Mouse (Mus musculus) ES-CJ7 (cell line): Measurements from ENCODE around the gene Col4a3bp.

ENCODE experiments used
- DNase-seq: peaks from one replicate; pipeline ENCODE4 v3.0.0; 2011; ENCODE audit warnings: low read depth, low spot score

The Col4a3bp gene

GRCm38 (mm10) chr13:96542081-96542889 is at the start of gene Col4a3bp, which contains the start of gene Polk:
TSS of gene Col4a3bp (plus strand) at chr13:96542618.
TSS of gene Polk (minus strand) at chr13:96542579.
- peak; percentile 95 for DNase-seq

GRCm38 (mm10) chr13:96496630-96497029 is 45.8 kb upstream of the Col4a3bp start:
- no peak for DNase-seq

DNA sequence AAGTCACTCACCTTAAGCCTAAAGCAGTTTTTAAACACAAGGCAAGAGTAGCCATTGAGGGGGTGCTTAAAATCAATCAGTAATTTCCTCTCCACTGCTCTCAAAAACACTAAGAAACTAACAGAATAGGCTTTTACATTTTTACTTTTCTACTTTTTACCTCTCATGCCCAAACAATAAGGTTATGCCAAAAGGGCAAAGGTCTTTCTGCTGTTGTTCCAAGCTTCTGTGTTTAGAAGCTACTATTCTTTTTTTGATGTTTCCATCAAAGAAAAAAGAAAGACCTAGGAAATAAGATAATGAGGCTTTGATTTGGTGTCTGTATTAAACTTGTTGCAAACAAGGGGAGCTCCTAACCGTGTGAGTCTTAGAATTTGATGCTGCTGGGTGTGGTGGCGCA is 42.5 kb upstream of the Col4a3bp start:
- no peak for DNase-seq

DNA sequence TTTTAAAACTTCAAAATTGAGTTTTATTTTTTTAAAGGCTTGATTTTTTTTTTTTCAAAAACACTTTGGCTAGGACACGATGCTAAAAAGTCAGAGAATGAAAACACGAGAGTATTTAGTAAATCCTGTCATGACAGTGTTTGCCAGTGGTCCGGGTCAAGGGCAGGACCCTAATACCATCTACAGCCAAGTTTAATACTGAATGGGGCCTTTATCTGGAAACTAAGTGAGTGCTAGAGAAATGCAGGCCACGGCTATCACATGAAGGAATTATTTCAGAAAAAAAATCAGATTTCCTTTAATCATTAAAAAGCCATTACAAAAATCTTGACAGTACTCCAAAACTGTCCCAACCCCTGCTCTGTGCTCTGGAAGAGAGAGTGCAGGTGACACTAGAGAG is 36.8 kb upstream of the Col4a3bp start:
- DNase-seq: no peak

DNA sequence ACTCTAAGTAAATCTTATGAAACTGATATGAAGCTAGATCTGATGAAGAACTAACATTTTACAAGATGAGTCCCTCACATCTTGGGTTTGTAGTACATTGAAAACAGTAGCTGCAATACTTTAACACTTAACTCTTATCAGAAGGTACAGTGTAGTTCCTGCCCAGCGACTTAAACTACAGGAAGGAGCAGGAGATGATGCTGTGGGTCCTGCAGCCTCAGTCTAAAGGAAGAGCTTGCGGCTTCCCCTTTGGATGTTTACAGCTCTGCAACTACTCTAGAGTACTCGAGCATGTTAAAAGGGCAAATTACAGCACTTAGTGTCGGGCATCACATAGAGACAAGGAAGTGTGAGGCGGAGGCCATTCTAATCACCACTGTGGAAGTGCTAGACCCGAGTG is 36.1 kb upstream of the Col4a3bp start:
- DNase-seq: no peak

DNA sequence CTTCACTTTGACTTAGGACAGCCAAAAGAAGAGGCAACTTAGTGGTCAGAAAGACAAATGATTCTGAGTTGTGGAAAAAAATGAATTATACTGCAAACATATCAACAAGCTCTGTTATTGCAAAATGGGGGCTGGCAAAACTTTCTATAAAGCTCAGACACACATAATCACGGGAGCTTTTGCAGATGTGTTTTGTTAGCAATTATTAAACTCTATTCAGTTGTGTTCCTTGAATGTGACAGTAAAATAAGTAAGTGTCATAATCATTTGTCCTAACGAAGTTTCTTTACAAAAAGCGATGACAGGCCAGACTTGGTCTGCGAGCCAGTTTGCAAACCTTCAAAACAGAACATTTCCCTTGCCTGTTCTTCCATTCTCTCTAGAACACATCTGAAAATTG is 34.9 kb upstream of the Col4a3bp start:
- no peak for DNase-seq

GRCm38 (mm10) chr13:96510635-96511034 is 31.8 kb upstream of the Col4a3bp start:
- DNase-seq: no peak

GRCm38 (mm10) chr13:96511262-96511661 is 31.2 kb upstream of the Col4a3bp start:
- no peak for DNase-seq

DNA sequence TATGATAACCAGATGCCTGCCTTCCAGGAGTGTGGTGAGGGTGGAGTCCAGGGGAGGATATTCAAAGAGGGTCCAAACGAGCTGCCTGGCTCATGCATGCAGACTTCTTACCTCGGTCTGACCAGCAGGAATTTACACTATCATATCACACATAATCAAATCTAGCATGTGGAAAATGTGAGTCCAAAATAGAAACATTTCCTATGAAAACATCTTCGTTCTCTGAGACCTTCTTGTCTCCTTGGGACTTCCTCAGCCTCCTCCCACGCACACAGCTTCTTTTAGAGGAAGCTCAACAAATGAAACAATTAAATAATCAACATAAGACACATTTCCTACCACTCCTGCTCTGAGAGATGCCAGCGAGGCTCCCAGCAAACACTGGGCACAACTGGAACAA is 30.5 kb upstream of the Col4a3bp start:
- no peak for DNase-seq

- no peak for DNase-seq
Observed at GRCm38 (mm10) chr13:96514154-96514942, 28.1 kb upstream of the Col4a3bp start.

DNA sequence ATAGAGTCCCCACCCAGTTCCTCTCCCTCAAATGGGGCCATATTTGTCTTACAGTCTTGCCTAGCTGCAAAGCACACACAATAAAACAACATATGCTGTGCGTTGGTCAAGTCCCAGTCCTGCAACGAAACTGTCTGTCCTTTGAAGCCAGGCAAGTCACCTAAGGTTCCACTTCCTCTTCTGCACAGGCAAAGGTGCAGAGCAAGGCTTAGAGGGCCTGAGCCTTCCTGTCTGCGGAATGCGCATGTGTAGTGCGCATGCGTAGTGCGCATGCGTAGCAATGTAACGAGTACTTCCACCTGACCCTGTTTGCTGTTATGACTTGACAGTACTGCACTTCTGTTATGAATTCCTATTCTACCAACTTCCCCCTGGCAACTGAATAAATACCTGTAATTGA is 26.2 kb upstream of the Col4a3bp start:
- no peak for DNase-seq

GRCm38 (mm10) chr13:96517335-96517734 is 25.1 kb upstream of the Col4a3bp start:
- DNase-seq: no peak

GRCm38 (mm10) chr13:96521294-96521693 is 21.1 kb upstream of the Col4a3bp start:
- DNase-seq: no peak

DNA sequence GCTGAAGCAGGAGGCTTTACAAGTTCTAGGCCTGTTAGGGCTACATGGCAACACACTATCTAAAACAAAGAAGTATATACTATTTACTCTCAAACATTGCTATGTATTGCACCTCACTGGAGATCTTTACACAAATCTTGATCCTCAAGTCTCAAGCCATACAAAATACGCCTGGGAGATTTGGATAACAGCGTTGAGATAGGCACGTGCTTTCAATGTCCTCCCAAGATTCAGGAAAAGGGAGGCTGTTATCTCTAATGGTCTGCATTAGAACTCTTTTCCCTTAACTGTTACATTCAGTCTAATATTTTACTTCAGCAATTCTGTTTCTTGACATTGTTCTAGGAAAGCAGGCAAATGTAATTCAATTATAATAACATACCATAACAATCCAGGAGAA is 15.4 kb upstream of the Col4a3bp start:
- DNase-seq: no peak

DNA sequence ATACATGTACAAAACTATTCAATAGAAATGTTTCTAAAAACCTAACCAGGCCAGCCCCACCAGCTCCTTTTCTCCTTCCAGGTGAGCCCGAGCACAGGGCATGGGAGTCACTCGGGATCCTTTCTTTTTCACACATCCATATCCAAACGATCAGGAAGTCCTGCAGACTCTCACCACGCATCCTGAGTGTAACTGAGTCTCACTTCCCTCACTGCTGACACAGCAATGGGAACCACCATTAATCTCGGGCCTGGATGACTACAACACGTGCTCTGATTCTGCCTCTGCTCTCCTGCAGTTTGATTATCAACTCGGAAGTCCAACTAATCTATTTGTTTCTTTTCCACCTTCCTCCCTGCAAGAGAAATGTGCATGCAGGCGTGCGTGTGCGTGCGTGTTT is 14.6 kb upstream of the Col4a3bp start:
- no peak for DNase-seq

DNA sequence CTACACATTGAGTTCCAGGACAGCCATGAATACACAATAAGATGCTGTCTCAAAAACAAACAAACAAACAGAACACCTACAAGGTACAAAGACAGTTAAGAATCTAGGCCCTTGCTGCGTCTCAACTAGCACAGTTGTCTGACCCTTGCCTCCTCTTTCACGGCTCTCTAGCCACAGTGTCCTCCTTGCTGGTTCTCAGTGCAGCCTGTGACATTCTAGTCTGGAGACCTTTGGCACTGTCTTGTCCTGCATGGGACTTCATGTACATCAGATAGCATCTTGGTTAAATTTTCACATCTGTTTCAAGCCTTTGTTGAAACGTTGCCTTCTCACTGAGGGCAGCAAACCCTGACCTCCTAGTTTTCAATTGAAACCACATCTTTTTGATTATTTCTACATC is 13.6 kb upstream of the Col4a3bp start:
- DNase-seq: no peak

DNA sequence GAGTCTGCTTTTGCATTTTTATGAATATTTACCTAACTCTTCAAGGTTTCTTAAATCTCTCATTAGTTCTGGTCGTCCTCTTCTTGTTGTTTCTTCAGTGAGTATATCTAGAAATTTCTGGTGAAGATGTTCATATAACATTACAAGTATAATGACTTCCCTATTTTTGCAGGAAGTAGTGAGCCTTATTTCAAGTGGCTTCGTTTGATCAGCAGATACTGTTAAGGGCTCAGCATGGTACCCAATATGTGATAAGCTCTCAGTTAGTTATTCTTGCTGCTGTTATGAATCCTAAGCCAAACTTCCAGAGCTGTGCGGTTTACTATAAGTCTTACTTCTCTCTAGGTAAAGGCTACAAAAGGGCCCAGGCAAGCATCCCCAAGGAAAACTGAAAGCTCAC is 12.9 kb upstream of the Col4a3bp start:
- no peak for DNase-seq

DNA sequence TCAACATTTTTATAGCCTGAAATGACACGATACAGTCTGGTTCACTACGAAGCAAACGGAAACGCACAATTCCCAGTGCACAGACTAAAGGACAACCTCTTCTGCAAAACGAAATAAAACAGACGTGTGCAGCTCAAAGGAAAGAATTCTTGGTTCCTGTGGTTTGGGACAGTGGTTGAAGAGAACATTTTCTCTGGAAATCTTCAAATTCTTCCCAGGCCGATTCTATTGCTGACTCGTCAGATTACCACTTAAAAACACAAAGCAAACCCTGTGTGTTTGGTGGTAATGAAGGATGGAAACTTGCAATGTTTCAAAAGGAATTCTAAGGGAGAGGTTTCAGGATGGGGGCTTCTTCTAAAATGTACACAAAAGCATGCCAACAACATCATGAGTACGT is 12.4 kb upstream of the Col4a3bp start:
- no peak for DNase-seq

DNA sequence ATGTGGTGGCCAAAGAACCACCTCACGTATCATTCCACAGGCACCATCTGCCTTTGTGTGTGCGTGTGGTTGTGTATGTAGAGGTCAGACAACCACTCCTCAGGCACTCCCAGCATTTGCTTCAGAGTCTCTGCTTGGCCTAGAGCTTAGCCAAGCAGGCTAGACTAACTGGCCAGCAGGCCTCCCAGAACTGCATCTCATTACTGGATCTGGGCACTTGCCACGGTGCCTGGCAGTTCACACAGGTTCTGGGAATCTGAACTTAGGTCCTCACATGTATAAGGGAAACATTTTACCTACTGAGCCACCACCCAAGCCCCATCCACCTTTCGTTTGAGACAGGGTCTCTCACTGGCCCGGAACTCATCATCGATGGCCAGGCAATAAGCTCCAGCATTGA is 10.2 kb upstream of the Col4a3bp start:
- DNase-seq: no peak

DNA sequence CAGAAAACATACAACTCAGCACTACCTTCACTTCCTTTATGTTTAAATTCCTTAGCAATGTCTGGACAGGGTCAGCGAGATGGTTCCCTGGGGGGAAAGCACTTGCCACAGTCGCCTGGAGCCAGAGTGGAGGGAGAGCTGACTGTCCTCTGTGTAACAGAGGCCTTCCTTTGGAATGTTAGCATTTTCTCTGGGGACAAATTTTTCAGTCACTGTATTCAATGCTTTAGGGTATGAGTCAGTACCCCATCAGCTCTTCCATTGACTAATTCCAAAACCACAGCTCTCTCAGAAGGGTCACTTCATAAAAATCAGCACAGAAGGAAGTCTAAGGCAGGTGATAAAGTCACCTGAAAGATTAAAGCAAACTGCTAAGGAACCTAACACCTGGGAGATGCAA is 8.7 kb upstream of the Col4a3bp start:
- no peak for DNase-seq

DNA sequence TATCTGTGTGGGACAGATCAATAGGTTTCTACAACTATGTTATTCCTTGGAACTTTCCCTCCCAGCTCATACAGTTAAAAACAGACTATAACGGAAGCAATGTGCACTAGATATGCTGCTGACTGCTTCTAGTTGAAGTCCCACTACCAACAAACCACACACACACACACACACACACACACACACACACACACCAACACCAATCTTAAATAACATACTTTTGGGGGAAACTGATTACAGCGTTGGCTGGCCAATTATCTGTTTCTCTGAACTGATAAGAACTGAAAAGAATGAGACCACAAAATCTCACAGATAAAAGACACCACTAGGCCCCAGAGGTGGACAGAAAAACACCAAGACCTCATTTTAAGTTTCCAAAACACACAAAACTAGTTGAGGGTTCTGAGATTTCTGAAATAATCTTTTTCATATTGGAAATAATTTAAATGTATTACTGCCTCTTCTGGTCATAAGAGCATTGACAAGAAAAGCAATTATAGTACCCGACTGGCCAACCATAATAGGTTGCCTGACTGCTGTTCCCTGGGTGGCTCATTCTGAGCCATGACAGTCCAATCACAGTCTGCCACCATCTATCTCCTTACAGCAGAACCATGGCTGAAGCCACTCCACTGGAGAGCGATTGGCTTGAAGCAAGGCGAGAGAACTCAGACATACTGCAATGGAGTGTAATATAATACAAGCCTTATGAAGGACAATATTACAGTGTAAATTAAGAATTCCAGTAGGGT is 5.4 kb upstream of the Col4a3bp start:
- DNase-seq: no peak

- DNase-seq: no peak
Observed at GRCm38 (mm10) chr13:96538103-96538502, 4.3 kb upstream of the Col4a3bp start.
